Mouse (Mus musculus): ENCODE data around the gene Prcd. TPM values are rescaled to one million over a fixed set of nuclear protein-coding genes. Genes with fewer than 3 reads are reported as not detected.

The Prcd gene
- polyA plus RNA-seq, 1 experiment from 2014 or later = 5.0 TPM

DNA sequence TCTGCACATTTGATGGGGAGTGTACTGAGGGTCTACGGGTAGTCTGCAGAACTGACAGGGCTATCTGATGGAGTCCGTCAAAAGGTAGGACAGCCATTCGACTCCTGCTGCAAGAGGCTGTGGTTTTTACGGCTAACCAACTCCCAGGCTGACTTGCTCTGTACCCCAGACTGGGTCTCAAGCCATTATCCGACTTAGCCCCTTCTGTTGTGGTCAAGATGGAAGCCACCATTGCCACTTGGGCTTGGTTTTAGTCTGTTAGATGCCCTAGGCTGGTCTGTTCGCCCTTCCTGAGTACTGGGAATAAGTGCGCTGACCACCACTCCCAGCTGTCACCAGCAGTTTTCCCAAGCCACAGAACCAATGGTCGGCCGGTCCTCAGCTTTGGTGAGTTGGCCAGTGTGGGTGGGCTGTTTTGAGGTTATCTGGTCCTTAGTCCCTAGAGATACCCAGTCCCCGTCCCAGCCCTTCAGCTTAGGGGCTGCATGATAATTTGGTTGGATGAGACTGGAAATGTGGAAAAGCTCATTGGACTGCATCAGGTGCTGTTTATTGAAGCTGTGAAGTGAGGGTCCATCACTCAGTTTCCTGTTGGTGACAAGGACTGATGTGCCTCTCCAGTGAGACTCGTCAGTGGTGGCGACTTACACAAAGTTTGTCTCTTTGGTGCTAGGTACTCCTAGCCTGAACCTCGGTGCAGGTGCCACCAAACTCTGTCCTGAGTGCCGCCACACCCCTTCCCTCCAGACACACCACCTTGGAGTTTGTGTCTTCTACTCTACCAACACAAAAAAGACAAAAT, 23.0 kb downstream of the Prcd start:
- H3K36me3 ChIP-seq (ENCODE audit: control insufficient read depth, insufficient read depth, low read length) = peaks cover 40% of the 10 kb centered on the region

DNA sequence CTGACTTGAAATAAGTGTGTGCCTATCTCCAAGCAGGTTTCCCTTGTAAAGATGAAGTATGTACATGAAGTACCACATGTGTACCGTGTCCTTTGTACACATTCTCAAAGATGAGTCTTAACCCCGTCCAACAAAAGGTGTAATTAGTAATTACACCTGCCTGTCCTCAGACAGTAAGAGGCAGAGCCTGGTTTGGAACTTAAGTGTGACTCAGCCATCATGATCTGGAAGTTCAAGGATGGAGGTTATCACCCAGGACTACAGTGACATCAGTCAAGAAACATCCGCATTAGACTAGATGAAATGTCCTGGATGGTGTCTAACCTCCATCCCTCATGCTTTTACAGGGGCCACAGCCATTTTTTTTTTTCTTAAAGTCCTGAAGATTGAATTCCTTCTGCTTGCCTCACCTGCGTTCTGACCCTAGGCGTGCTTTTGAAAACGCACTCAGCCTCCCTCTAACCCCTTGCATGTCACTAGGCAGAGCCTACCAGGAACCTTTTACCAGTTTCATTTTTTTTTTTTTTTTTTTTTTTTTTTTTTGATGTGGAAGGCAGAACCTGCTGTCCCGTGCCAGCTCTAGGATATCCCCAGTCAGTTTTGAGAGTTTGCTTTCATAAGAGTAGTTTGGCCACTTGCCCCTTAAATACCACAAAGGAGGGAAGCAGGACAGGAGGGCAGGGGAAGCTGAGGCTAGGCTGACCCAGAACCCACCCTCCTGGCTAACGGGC, 24.5 kb downstream of the Prcd start:
- Histone ChIP-seq H3K9ac (ENCODE audit: low read length) (no peak overlapping the region), H3K27me3 (ENCODE audit: control insufficient read depth, insufficient read depth, low read depth, low read length) (no peaks in the 10 kb centered on the region), H3K36me3 (ENCODE audit: control insufficient read depth, insufficient read depth, low read length) (peaks cover 42% of the 10 kb centered on the region), H3K27ac (ENCODE audit: low read length) (no peak overlapping the region), H3K9me3 (ENCODE audit: control insufficient read depth, low read length) (no peaks in the 10 kb centered on the region), H3K4me1 (replicated peaks; ENCODE audit: control insufficient read depth, insufficient read depth, low read length) (peaks cover 6% of the 10 kb centered on the region), H3K4me2 (ENCODE audit: low read depth, low read length) (no peak overlapping the region), H3K4me3 (ENCODE audit: low read length) (no peak overlapping the region)
- ATAC-seq (ENCODE audit: low read depth) = no peak
- 63% methylated on average over 8 of the region's 8 CpGs for WGBS

More for the DNA sequence above, 23.0 kb downstream of the Prcd start:
- 78% methylated on average over 14 of the region's 14 CpGs for WGBS
- no peak overlapping the region for H3K4me3 ChIP-seq (ENCODE audit: low read length)
- no peak overlapping the region for H3K9ac ChIP-seq (ENCODE audit: low read length)
- no peak for ATAC-seq (ENCODE audit: low read depth)
- no peaks in the 10 kb centered on the region for H3K9me3 ChIP-seq (ENCODE audit: control insufficient read depth, low read length)
- no peak overlapping the region for H3K4me2 ChIP-seq (ENCODE audit: low read depth, low read length)
- H3K4me1 ChIP-seq (replicated peaks; ENCODE audit: control insufficient read depth, insufficient read depth, low read length) = peaks cover 11% of the 10 kb centered on the region
- no peak overlapping the region for H3K27ac ChIP-seq (ENCODE audit: low read length)
- H3K27me3 ChIP-seq (ENCODE audit: control insufficient read depth, insufficient read depth, low read depth, low read length) = no peaks in the 10 kb centered on the region

DNA sequence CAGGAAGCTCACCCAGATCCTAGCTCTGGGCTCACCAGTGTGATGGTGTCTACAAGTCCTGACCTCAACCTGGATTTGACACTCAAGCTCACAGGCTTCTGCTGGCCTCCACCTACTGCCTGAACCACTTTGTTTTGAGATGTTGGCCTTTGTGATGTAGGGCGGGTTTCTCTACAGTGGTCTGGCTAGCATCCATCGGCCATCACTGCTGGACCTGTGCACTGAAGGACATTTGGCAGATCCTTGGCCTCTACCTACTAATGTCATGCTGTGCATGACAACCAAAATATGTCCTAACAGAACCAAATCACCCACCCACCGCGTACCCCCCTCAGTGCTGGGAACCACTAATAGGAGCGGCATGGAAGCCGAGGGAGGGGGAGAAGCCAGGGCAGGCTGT, 25.8 kb downstream of the Prcd start:
- ATAC-seq (ENCODE audit: low read depth) = no peak
- Histone ChIP-seq H3K4me3 (ENCODE audit: low read length) (no peak overlapping the region), H3K4me2 (ENCODE audit: low read depth, low read length) (no peak overlapping the region), H3K27me3 (ENCODE audit: control insufficient read depth, insufficient read depth, low read depth, low read length) (no peaks in the 10 kb centered on the region), H3K27ac (ENCODE audit: low read length) (no peak overlapping the region), H3K9me3 (ENCODE audit: control insufficient read depth, low read length) (no peaks in the 10 kb centered on the region), H3K4me1 (replicated peaks; ENCODE audit: control insufficient read depth, insufficient read depth, low read length) (no peaks in the 10 kb centered on the region), H3K36me3 (ENCODE audit: control insufficient read depth, insufficient read depth, low read length) (peaks cover 34% of the 10 kb centered on the region), H3K9ac (ENCODE audit: low read length) (no peak overlapping the region)
- 82% methylated on average over 6 of the region's 6 CpGs for WGBS

DNA sequence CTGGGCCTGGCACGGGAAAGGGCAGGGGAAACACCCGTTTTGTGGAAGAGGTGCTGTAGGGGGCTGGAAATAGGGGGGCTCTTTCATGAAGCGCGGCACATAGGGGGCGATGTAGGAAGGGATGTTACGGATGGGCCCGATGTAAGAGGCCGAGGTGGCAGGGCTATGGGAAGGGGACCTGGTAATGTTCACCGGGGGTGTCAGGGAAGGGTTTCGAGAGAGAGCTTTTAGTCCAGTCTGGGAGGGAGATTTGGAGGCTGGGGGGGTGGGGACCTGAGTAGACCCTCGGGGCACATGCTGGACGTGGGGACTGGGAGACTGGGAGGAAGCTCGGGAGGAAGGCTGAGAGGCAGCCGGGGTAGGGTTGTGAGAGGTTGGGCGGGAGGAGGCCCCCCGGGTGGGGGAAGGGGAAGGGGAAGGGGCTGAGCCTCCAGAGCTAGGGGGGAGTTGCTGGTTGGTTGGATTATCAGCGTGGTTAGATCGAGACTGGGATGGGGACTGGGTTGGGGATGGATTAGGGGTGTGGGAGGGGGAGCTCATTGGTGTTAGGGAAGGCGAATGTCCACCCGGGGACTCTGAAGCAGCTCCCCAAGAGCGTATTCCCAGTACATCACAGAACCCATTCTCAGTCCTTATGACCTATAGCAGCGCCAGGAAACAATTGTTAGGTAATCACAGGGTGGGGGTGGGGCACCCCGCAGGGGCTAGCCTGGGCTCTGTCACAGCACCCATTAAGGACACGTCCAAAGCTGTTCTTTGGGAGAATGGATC, 27.2 kb downstream of the Prcd start:
- Histone ChIP-seq H3K4me2 (ENCODE audit: low read depth, low read length) (no peak overlapping the region), H3K9me3 (ENCODE audit: control insufficient read depth, low read length) (no peaks in the 10 kb centered on the region), H3K27ac (ENCODE audit: low read length) (no peak overlapping the region), H3K9ac (ENCODE audit: low read length) (no peak overlapping the region), H3K36me3 (ENCODE audit: control insufficient read depth, insufficient read depth, low read length) (peaks cover 23% of the 10 kb centered on the region), H3K27me3 (ENCODE audit: control insufficient read depth, insufficient read depth, low read depth, low read length) (no peaks in the 10 kb centered on the region), H3K4me3 (ENCODE audit: low read length) (no peak overlapping the region), H3K4me1 (replicated peaks; ENCODE audit: control insufficient read depth, insufficient read depth, low read length) (no peaks in the 10 kb centered on the region)
- ATAC-seq (ENCODE audit: low read depth) = no peak
- WGBS = 73% methylated on average over 24 of the region's 24 CpGs

DNA sequence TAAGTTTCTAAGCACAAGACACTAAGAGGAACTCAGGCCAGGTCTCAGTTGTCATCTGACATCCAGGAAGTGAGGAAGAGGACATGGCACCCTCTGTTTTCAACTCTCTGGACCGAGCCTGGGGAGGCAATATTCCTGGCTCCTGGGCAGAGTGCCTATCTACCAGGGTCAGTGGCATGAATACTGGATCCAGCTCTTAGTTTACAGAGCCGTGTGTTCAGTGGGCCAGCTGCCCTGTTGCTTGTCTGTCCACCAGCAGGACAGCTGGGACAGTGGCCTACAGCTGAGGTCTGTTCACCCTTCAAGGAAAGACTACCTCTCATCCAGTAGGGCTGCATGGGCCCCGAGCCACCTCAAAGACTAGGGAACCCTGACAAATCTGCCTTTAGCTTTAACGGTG, 27.8 kb downstream of the Prcd start:
- Histone ChIP-seq H3K4me3 (ENCODE audit: low read length) (no peak overlapping the region), H3K4me2 (ENCODE audit: low read depth, low read length) (no peak overlapping the region), H3K27me3 (ENCODE audit: control insufficient read depth, insufficient read depth, low read depth, low read length) (no peaks in the 10 kb centered on the region), H3K27ac (ENCODE audit: low read length) (no peak overlapping the region), H3K9me3 (ENCODE audit: control insufficient read depth, low read length) (no peaks in the 10 kb centered on the region), H3K4me1 (replicated peaks; ENCODE audit: control insufficient read depth, insufficient read depth, low read length) (no peaks in the 10 kb centered on the region), H3K9ac (ENCODE audit: low read length) (no peak overlapping the region), H3K36me3 (ENCODE audit: control insufficient read depth, insufficient read depth, low read length) (peaks cover 24% of the 10 kb centered on the region)
- WGBS = 65% methylated on average over 4 of the region's 4 CpGs
- no peak for ATAC-seq (ENCODE audit: low read depth)

DNA sequence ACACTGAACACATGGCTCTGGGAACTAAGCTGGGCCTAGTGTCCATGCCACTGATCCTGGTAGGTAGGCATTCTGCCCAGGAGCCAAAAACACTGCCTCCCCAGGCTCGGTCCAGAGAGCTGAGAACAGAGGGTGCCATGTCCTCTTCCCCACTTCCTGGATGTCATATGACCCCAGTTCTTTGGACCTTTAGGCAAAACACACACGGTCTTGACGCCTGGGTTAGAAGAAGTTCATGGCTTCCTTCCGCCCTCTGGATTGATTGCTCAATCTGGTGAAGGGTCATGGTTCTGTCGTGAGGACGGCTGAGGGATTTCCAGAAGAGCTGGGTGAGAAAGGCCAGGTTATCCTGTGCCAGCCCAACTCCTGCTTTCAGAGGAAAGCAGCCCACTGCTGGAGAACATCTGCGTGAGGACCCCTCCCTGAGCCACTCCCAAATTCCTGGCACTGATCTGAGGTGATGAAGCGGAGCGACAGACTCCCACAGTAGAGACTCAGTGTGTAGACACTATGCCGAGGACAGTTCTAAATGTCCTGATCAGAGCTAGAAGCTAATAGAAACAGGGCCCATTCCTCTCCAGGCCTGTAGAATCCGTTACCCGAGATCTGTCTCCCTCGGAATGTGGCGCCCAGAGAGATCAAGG, 29.3 kb downstream of the Prcd start:
- 54% methylated on average over 14 of the region's 14 CpGs for WGBS
- peaks cover 12% of the 10 kb centered on the region for H3K36me3 ChIP-seq (ENCODE audit: control insufficient read depth, insufficient read depth, low read length)
- H3K9me3 ChIP-seq (ENCODE audit: control insufficient read depth, low read length) = no peaks in the 10 kb centered on the region
- H3K4me1 ChIP-seq (replicated peaks; ENCODE audit: control insufficient read depth, insufficient read depth, low read length) = no peaks in the 10 kb centered on the region
- H3K27me3 ChIP-seq (ENCODE audit: control insufficient read depth, insufficient read depth, low read depth, low read length) = no peaks in the 10 kb centered on the region
- ATAC-seq (ENCODE audit: low read depth) = no peak
- no peak overlapping the region for H3K4me2 ChIP-seq (ENCODE audit: low read depth, low read length)
- H3K27ac ChIP-seq (ENCODE audit: low read length) = no peak overlapping the region
- no peak overlapping the region for H3K4me3 ChIP-seq (ENCODE audit: low read length)
- no peak overlapping the region for H3K9ac ChIP-seq (ENCODE audit: low read length)

DNA sequence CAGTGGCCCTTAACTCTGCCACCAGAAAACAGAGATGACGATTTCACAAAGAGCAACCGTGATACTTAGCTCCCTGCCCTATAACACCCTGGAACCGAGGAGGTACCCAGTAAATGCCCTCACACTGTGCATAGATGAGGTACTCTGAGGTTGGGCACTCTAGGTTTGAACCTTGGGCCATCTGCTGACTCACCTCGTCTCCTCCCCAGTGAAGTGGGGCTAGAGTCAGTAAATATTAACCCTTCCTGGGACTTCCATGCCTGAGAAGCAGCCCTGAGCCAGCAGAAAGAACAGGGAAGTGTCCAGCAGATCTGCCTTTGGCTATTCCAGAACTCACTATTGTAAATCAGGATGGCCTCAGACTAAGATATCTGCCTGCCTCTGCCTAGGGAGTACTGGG, 30.4 kb downstream of the Prcd start:
- Histone ChIP-seq H3K27me3 (ENCODE audit: control insufficient read depth, insufficient read depth, low read depth, low read length) (no peaks in the 10 kb centered on the region), H3K4me3 (ENCODE audit: low read length) (no peak overlapping the region), H3K9me3 (ENCODE audit: control insufficient read depth, low read length) (no peaks in the 10 kb centered on the region), H3K9ac (ENCODE audit: low read length) (no peak overlapping the region), H3K36me3 (ENCODE audit: control insufficient read depth, insufficient read depth, low read length) (peaks cover 10% of the 10 kb centered on the region; the same call in 1 of the 2 replicates), H3K4me2 (ENCODE audit: low read depth, low read length) (no peak overlapping the region), H3K27ac (ENCODE audit: low read length) (no peak overlapping the region), H3K4me1 (replicated peaks; ENCODE audit: control insufficient read depth, insufficient read depth, low read length) (no peaks in the 10 kb centered on the region)
- no peak for ATAC-seq (ENCODE audit: low read depth)
- WGBS = 63% methylated on average over 4 of the region's 4 CpGs

DNA sequence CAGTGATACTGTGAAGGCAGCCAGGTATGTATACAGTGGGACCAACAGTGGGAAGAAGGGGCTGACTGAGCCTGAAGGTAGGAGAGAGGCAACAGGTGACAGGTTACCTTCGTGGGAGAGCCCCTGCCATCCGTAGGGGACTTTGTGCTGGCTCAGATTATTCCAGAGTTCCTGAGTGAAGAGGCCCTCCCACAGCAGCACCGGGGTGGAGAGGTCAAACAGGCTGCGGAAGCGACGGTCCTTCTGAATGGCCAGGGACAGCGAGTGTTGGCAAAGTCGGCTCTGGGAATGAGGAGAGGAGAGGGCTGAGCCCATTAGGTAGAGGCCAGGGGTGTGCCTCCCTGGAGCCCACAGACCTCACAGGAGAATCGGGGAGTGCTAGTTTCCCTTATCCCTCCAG, 32.4 kb downstream of the Prcd start:
- H3K4me2 ChIP-seq (ENCODE audit: low read depth, low read length) = no peak overlapping the region
- WGBS = 58% methylated on average over 9 of the region's 9 CpGs
- H3K27ac ChIP-seq (ENCODE audit: low read length) = no peak overlapping the region
- H3K9me3 ChIP-seq (ENCODE audit: control insufficient read depth, low read length) = no peaks in the 10 kb centered on the region
- H3K4me1 ChIP-seq (replicated peaks; ENCODE audit: control insufficient read depth, insufficient read depth, low read length) = no peaks in the 10 kb centered on the region
- H3K27me3 ChIP-seq (ENCODE audit: control insufficient read depth, insufficient read depth, low read depth, low read length) = no peaks in the 10 kb centered on the region
- peaks cover 5% of the 10 kb centered on the region; the same call in 1 of the 2 replicates for H3K36me3 ChIP-seq (ENCODE audit: control insufficient read depth, insufficient read depth, low read length)
- no peak for ATAC-seq (ENCODE audit: low read depth)
- no peak overlapping the region for H3K4me3 ChIP-seq (ENCODE audit: low read length)
- no peak overlapping the region for H3K9ac ChIP-seq (ENCODE audit: low read length)

Data from lung, embryonic 16.5 days (tissue).